Mouse (Mus musculus): ENCODE results near the gene AC170998.1.

DNA sequence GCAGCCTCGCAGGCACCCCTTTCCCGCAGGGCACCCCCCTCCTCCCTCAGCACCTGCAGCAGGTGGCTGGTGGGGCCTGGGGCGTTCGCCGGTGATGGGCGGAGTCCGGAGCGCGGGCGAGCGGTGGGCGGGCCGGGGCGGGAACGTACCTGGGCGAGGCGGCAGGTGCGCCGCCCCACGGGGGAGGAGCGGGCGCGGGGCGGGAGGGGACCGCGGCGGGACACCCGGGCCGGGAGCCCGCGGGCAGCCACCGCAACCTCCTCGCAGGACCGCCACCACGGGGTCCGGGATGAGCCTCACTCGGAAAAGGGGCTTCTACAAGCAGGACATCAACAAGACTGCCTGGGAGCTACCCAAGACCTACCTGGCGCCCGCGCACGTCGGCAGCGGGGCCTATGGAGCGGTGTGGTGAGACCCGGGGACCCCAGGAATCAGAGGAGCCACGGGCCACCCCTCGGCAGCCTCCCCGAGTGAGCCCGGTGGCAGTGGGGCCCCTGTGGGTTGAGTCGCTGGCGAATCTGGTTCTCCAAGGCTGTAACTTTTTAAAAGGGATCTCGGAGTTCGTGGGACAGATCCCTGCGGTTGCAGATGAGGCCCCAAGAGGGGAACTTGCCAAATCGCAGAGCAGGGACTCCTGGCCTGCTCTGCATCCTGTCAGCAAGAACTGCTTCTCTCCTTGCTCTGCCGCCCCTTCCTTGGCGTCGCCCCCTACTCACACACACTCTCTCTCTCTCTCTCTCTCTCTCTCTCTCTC is 43.4 kb downstream of the AC170998.1 start, which contains the start of gene Mapk13:
- TF ChIP-seq POLR2A (IDR thresholded peaks at IDR 0.05; ENCODE audit: extremely low read depth, insufficient read depth, low read length), result no peak
- no peak for TF ChIP-seq CTCF (IDR thresholded peaks at IDR 0.05; ENCODE audit: extremely low read depth, insufficient read depth, low read length)

Data from cortical plate, adult 2 months (tissue).